Mouse (Mus musculus) forebrain, postnatal 0 days (tissue): Measurements from ENCODE around the gene Hormad1. TPM values are rescaled to one million over a fixed set of nuclear protein-coding genes. Genes with fewer than 3 reads are reported as not detected.

Experiments
- ATAC-seq: fragments of 200-750 bp; cut with Nextera tagmentation; 2 replicates; pipeline ENCODE4 v1.8.0; 2017; ENCODE audit warnings: mild to moderate bottlenecking, moderate library complexity
- DNase-seq: peaks from one replicate; pipeline ENCODE4 v3.0.0-alpha.2; 2015
- H3K27ac ChIP-seq: fragments of 300-500 bp; sonication (generic); 2 replicates; pipeline ENCODE4 v1.5.1; 2014; ENCODE audit warnings: low read depth, mild to moderate bottlenecking, antibody characterized with exemption, low read length, moderate library complexity, mixed read lengths
- H3K27me3 ChIP-seq: fragments of 300-500 bp; sonication (generic); 2 replicates; pipeline ENCODE4 v1.6.1; 2014; ENCODE audit warnings: mild to moderate bottlenecking, low read length, mixed read lengths; ENCODE audit not compliant: insufficient read depth
- H3K36me3 ChIP-seq: fragments of 300-500 bp; sonication (generic); 2 replicates; pipeline ENCODE4 v1.6.1; 2014; ENCODE audit warnings: mild to moderate bottlenecking, moderate library complexity; ENCODE audit not compliant: insufficient read depth
- H3K4me1 ChIP-seq: fragments of 300-500 bp; sonication (generic); 2 replicates; pipeline ENCODE4 v1.6.1; 2014; ENCODE audit warnings: antibody characterized with exemption; ENCODE audit not compliant: insufficient read depth
- H3K4me2 ChIP-seq: fragments of 300-500 bp; sonication (generic); 2 replicates; pipeline ENCODE4 v1.6.1; 2014; ENCODE audit warnings: low read depth, mild to moderate bottlenecking, moderate library complexity
- H3K4me3 ChIP-seq: fragments of 300-500 bp; sonication (generic); 2 replicates; pipeline ENCODE4 v1.5.1; 2014; ENCODE audit warnings: low read depth, low read length, mixed read lengths
- H3K9ac ChIP-seq: fragments of 300-500 bp; sonication (generic); 2 replicates; pipeline ENCODE4 v1.6.1; 2014; ENCODE audit warnings: mild to moderate bottlenecking
- H3K9me3 ChIP-seq: fragments of 300-500 bp; sonication (generic); 2 replicates; pipeline ENCODE4 v1.6.1; 2016; ENCODE audit warnings: low read length
- CTCF ChIP-seq: sonication (generic); IDR thresholded peaks from 2 replicates; pipeline ENCODE4 v1.5.1; 2016; ENCODE audit warnings: antibody characterized with exemption, control low read depth, low read depth
- WGBS: fragments of 180-500 bp; shearing (Covaris S2); extraction: QIAGEN DNeasy Blood & Tissue Kit; methylation state at CpG from one replicate; pipeline ENCODE4 v1.1.7; 2014; 5-methylcytosine and 5-hydroxymethylcytosine counted together
- polyA plus RNA-seq: library from polyadenylated mRNA; unstranded; fragments of >200 nt; fragmentation: Nextera tagmentation; extraction: Ambion mirVana; gene quantifications from 2 replicates; pipeline ENCODE4 v1.2.1, GENCODE M21; 2015
- total RNA-seq: library from RNA; depleted of rRNA; stranded (reverse); fragments of >200 nt; gene quantifications from 2 replicates; pipeline ENCODE4 v1.2.3, GENCODE M21; 2014

Hormad1 gene
- total and polyA plus RNA-seq, 2 experiments from 2014 or later = not detected

DNA sequence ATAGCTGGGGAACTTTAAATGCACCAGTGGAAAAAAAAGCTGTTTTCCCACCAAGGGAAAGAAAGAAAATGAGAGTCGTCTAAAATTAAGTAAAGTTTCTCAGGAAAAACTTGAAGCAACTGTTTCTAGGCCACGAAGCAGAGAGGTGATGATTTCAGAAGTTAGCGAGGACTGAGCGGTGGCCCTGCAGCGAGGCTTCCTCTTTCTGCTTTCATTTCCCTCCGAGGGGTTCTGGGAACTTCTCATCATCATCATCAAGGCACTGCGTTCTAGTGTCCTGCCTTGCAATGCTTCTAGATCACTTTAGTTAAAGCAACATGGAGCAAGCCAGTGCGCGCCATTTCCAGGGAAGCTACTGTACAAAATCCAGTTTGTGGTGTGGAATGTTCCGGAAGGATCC is 38.3 kb upstream of the Hormad1 start:
- DNase-seq (no peak), ATAC-seq (no peak)
- WGBS = 90% methylated on average over 10 of the region's 10 CpGs
- H3K27me3 ChIP-seq = no peaks in the 10 kb centered on the region
- no peak overlapping the region for H3K4me3 ChIP-seq
- H3K4me1 ChIP-seq = no peaks in the 10 kb centered on the region
- H3K9me3 ChIP-seq = no peaks in the 10 kb centered on the region
- no peak for TF ChIP-seq CTCF
- no peak overlapping the region for H3K4me2 ChIP-seq
- no peak overlapping the region for H3K27ac ChIP-seq
- no peak overlapping the region for H3K9ac ChIP-seq
- H3K36me3 ChIP-seq = no peaks in the 10 kb centered on the region

DNA sequence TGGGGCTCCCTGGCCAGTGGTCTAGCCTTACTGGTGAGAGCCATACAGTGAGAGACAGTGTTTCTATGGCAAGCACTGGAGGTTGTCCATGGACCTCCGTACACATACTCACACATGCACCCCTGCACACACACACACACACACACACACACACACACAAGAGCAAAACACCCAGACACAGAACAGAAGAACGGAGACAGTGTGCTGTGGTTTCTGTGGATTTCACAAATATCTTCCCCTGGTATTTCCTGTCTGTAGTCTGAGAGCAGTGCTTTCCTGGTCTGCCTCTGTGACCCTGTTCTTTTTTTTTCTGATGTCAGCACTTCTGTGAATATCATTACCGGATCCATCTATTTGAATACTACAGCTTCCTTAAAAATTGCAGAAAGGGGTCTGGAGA is 35.8 kb upstream of the Hormad1 start:
- Histone ChIP-seq H3K4me1 (no peaks in the 10 kb centered on the region), H3K4me2 (no peak overlapping the region), H3K36me3 (no peaks in the 10 kb centered on the region), H3K4me3 (no peak overlapping the region), H3K27me3 (no peaks in the 10 kb centered on the region), H3K9me3 (no peaks in the 10 kb centered on the region), H3K27ac (no peak overlapping the region), H3K9ac (no peak overlapping the region)
- DNase-seq (no peak), ATAC-seq (no peak)
- WGBS = 77% methylated on average over 3 of the region's 3 CpGs
- no peak for TF ChIP-seq CTCF

DNA sequence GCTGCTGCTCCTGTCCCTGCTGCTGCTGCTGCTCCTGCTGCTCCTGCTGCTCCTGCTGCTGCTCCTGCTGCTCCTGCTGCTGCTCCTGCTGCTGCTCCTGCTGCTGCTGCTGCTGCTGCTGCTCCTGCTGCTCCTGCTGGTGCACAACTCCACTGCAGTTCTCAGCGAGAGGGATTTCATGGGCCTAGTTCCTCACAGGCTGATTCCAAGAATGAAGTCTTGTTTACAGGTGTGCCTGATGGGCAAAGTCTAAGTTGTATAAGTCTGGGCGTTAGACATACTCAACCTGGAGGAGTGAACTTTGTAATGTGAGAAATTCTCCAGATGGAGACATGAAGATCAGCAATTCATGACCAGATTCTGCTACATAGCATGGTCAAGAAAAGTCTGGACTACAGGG is 34.8 kb upstream of the Hormad1 start:
- no peak for TF ChIP-seq CTCF
- no peak overlapping the region for H3K9ac ChIP-seq
- H3K27me3 ChIP-seq = no peaks in the 10 kb centered on the region
- 69% methylated on average over 2 of the region's 2 CpGs for WGBS
- no peak overlapping the region for H3K4me3 ChIP-seq
- DNase-seq = no peak
- ATAC-seq = no peak
- H3K9me3 ChIP-seq = no peaks in the 10 kb centered on the region
- H3K27ac ChIP-seq = no peak overlapping the region
- no peaks in the 10 kb centered on the region for H3K36me3 ChIP-seq
- no peaks in the 10 kb centered on the region for H3K4me1 ChIP-seq
- no peak overlapping the region for H3K4me2 ChIP-seq

DNA sequence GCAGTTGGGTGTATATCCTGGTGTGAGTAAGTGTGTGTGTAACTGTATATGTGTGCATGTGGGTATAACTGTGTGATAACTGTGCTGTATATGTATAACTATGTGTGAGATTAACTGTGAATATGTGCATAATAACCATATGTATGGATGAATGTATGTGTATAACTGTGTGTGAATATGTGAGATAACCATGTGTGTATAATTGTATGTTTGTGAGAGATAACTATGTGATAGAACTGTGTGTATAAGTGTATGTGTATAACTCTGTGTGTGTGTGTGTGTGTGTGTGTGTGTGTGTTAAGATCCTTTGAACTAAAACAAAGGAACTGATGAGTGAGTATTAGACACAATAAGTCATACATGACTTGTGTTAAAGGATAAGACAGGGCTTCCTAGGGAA is 33.4 kb upstream of the Hormad1 start:
- no peak for TF ChIP-seq CTCF
- DNase-seq (no peak), ATAC-seq (no peak)
- no peaks in the 10 kb centered on the region for H3K4me1 ChIP-seq
- no peaks in the 10 kb centered on the region for H3K9me3 ChIP-seq
- H3K36me3 ChIP-seq = no peaks in the 10 kb centered on the region
- H3K4me3 ChIP-seq = no peak overlapping the region
- no peaks in the 10 kb centered on the region for H3K27me3 ChIP-seq
- no peak overlapping the region for H3K9ac ChIP-seq
- H3K27ac ChIP-seq = no peak overlapping the region
- no peak overlapping the region for H3K4me2 ChIP-seq

DNA sequence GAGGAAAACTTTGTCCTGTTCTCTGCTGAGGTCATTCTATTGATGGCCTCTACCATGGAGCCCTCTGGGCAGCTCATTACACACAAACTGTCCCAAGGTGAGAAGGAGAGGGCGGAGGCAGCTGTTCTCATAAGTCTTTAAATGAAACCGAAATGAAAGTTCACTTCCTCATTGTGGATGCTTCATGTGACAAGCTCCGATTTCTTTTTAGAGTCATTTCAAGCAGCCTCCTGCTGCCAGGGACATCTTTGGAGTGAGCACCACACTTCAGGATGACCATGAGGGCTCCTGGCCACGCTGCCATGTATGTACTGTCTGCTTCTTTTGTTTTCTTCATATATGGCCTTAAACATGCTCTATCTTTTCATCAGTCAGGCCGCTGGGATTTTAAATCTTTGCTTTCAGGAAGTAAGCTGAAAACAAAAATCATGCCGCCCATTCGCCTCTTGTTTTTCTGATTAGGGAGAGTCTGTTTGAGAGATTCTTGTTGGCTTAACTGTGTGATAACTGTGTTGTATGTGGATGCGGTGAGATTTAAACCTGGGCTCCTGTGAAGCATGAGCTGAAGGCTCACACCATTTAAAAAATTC is 32.8 kb upstream of the Hormad1 start, which contains the start of gene Ctss:
TSS of gene Ctss (plus strand) at position 165 of the 590 bp plus-strand sequence.
- Histone ChIP-seq H3K9me3 (no peaks in the 10 kb centered on the region), H3K9ac (no peak within 1 kb of the TSS), H3K4me2 (no peak within 1 kb of the TSS), H3K27me3 (no peaks in the 10 kb centered on the region), H3K4me3 (no peak within 1 kb of the TSS), H3K27ac (no peak within 1 kb of the TSS), H3K36me3 (no peaks in the 10 kb centered on the region), H3K4me1 (no peaks in the 10 kb centered on the region)
- no peak for TF ChIP-seq CTCF
- no peak for DNase-seq
- WGBS = 87% methylated on average over 8 of the region's 8 CpGs
- ATAC-seq = no peak

DNA sequence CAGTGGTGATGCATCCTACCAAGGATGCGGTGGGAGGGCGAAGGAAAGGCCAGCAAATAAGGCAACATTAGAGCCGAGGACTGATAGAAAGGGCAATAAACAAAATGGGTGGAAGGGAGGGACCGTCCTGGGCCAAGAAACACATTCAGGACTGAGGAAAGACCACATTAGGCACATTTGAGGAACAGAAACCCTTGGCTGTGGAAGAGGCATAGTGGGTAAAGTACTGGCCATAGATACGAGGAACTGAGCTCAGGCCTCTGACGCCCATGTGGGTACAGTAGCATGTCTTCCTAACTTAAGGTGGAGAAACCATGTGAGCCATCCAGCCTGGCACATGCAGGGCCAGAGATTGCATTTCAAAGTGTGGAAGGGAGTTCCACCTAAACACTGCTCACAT is 29.7 kb upstream of the Hormad1 start:
- Histone ChIP-seq H3K4me3 (no peak overlapping the region), H3K27me3 (no peaks in the 10 kb centered on the region), H3K4me1 (no peaks in the 10 kb centered on the region), H3K9me3 (no peaks in the 10 kb centered on the region), H3K36me3 (no peaks in the 10 kb centered on the region), H3K27ac (no peak overlapping the region), H3K9ac (no peak overlapping the region), H3K4me2 (no peak overlapping the region)
- 93% methylated on average over 6 of the region's 6 CpGs for WGBS
- no peak for ATAC-seq
- TF ChIP-seq CTCF = no peak
- no peak for DNase-seq

DNA sequence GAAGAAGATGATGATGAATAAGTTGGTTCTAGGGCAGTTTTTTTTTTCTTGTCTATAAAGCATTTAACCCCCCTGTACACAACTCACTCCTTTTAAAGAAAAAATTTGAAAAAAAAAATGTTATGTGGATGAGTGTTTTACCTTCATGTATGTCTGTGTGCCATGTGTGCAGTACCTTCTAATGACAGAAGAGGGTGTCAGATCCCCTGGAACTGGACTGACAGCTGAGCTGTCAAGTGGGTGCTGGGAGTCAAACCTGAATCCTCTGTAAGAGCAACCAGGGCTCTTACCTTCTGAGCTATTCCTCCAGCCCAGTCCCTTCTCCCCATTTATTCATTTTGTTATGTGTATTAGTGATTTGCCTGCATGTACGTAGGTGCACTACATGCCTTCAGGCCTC is 28.5 kb upstream of the Hormad1 start:
- Histone ChIP-seq H3K9ac (no peak overlapping the region), H3K27me3 (no peaks in the 10 kb centered on the region), H3K4me2 (no peak overlapping the region), H3K4me1 (no peaks in the 10 kb centered on the region), H3K36me3 (no peaks in the 10 kb centered on the region), H3K4me3 (no peak overlapping the region), H3K9me3 (no peaks in the 10 kb centered on the region), H3K27ac (no peak overlapping the region)
- ATAC-seq (no peak), DNase-seq (no peak)
- WGBS = 97% methylated on average over 1 of the region's 1 CpGs
- no peak for TF ChIP-seq CTCF
